Mouse (Mus musculus) thymus, postnatal 14 days (tissue): ENCODE results near the gene Gm15737.

Experiments
- DNase-seq: peaks from one replicate; pipeline ENCODE4 v3.0.0; 2021

Gene Gm15737

DNA sequence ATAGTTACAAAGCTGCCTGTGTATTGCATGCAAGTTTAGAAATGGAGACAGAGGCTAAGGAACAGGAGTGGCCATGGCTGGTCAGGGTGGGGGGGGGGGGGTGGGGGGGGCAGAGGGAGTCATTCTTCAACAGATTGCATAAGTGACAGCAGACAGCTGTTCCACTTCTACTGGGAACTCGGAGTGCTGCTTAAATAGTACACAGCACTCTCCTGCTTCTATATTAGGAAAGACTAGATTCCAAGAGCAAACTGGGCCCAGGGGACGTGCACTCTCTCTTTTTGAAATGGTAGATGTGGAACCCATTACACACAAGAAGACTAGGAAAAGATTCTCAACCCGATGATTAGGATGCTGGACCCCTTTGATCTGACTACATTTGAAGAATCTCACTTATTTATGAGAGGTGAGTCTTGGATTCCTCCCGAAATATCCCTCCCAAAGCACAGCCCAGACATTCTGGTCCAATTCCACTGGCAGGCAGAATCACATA, at the start of gene Gm15737:
Gene Gm15737 (plus strand): TSS at position 269 of the 493 bp plus-strand sequence.
- DNase-seq: no peak

DNA sequence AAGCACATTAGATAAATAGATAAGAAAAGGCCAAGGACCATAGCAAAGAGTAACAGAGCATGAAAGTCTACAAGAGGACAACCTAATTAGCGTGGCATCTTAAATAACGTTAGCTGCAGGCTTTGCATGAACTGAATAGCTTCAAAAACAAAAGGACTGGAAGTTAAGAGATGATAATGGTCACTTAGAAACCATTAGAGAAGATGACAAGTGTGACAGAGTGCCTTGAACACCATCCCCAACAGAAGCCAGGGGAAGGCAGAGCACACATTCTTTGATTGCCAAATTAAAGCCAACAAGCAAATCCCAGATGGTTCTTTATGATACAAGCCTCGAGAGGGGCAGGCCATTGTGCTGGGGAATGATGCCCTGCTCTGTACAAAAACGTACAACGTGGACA, 47.6 kb upstream of the Gm15737 start:
- no peak for DNase-seq

DNA sequence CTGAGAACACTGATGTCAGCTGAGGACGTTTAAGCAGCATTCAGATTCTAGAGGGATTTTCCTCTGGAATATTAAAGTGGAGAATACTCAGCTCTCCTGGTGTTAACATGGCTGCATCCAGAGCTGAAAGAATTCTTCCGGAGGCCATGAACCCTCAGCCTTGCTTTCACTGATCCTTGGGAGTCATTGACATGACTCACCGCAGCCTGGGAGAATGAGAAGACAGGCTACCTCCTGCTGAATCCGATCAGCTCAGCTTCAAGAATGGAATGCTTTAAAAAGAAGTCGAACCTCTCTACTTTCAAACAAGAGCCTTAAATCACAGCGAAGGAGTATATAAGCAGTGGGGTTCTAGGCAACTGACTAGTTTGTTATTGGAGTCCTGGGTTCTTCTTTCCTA, 47.2 kb upstream of the Gm15737 start:
- no peak for DNase-seq

DNA sequence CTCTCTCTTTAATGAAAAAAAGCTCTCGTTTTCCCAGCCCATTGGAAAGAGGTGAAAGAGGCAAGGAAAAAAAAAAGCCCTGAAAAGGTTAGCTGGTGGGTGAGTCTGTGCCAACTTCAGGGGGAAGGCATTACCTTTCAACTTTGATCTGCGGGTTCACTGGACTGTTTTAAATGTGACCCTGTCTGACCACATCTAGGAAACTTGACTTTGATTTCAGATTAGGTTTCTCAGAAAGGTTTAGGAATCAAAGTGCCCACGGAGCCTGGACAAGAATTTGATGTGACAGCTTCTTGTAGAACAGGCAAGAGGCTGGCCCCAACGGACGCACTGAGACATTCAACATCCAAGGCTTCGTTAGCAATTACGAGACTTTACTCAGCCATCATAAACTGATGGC, 45.2 kb upstream of the Gm15737 start:
- DNase-seq: no peak

DNA sequence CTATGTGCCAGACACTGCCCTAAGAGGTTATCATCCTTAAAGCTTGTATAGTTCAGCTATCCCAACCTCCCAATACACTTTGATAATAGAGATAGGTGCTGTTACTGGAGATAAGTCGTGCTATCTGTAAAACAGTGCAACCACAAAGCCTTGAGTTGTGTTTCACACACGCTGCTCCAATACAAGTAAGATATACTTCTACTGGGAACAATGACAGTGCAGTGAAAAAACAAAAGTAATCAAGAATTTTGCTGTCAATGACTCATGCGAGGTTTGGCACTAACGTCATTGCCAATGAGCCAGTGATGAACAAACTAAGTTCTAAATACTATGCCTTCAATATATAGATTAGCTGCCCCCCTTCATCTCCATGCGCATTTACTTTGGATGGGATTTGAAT, 42.6 kb upstream of the Gm15737 start:
- DNase-seq: no peak

DNA sequence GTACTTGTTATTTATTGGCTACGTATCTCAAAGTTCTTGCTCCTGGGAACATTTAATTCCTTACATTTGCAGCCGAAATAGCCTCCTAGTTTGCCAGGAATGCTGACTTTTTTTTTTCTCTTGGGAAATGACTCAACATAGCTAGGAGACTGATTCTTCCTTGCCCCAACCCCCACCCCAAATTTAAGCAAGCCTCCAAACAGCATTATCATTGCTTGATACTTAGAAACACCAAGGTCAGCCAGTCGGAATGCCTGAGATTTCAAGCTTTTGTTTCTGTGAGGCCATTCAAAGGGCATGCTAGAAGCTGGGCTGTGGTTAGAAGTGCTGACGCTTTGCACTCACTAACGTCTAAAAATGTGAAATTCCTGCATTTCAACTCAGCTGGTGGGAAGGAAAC, 41.8 kb upstream of the Gm15737 start:
- no peak for DNase-seq

DNA sequence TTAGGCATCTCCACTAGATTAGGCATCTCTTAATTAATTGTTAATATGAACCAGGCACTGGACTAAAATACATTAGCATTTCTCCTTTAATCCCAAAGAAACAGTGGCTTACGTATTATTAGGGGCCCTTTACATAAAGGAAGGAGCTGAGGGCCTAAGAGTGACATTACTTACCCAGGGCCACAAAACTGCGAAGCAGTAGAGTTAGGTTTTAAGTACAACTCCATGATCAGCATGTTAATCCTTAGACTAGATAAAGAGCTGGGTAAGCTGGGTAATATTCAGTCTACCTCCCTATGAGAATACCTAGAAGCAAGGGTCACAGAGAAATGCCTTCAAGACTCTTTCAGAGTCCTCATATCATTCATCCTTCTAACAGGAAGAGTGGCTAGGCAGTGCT, 40.0 kb upstream of the Gm15737 start:
- DNase-seq: no peak

DNA sequence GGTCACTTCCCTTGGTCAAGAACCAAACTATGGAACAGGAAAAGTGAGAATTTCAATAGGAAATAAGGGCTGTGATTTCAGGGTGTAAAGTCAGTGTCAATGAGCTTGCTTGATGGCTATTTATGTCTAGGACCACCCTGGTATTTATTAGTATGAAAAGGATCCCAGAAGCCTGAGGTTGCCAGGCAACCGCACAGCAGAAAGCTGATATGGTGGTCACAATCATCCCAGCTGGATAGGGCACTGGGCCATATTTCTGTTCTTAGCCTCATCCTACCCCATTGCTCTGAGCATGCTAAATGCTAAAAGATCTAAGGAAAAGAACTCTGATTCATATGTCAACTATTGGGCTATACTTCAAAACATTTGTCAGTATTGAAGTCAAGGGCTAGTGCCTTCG, 38.1 kb upstream of the Gm15737 start:
- no peak for DNase-seq

DNA sequence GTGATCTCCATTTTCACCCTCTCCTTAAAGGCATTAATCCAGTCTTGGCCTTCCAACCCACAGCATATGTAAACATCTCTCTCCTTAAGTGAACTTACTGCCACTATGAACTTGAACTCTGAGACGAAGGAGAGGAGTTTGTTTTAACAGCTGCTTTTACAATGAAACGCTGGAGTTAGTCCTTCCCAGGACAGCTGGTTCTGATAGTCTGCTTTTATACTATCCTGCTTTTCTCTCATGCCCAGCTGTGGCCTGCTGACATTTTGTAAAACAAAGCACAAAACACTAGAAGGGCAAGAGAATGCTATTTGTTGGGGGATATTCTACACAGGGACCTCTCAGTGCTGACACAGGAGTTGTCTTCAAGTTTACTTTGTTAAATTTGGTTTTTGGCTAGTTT, 27.2 kb upstream of the Gm15737 start:
- no peak for DNase-seq

DNA sequence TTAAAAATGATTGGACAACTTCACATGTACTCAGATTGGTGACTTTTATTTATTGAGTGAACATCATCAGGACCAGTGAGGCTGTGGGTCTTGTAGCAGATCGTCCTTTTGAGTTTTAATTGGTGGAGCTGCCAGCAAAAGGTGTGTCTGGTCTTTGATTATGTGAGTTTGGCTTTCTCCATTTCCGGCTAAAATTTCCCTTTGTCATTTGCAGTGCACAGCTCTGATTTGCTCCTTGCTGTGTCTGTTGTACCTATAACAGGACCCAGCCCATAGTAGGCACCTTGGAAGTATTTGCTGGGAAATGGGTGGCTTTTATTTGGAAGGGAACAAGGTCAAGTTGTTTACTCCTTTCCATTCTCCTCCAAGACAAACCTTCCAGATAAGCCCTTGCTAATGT, 25.7 kb upstream of the Gm15737 start:
- DNase-seq: no peak

DNA sequence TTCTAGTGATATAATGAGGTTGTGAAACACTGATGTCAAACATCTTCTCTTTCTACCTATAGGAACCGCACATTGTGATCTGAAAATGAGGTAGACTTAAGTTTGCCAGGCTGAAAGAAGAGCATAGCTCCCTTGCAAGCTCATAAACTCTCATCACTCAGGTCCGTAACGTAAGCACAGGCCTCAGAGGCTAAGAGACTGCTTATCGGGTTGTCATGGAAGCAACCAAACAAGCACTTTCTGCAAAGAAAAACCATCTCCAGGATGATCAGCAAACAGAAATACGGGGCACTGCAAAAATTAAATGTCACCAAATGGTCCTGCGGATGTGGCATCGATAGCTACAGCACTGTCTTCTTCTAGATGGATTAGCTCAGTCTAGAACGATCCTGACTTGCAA, 23.3 kb upstream of the Gm15737 start:
- DNase-seq: no peak

DNA sequence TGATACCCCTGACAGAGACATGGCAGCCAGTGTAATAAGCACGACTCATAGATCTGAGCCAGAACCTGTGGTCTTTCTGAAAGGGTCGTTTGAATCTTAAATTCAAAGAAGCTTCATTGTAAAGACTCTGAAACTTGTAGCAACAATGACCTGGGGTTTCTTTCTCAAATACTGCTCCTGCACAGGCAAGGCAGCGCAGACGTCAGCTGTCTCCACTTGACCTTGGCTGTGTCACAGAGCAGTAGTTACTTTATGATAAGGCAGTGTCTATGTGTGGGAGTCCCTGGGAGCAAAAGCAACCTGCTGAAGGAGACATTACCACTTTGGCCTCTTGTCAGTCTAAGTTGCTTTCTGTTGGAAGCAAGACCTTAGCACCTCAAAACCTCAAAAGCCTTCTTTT, 22.5 kb upstream of the Gm15737 start:
- no peak for DNase-seq

DNA sequence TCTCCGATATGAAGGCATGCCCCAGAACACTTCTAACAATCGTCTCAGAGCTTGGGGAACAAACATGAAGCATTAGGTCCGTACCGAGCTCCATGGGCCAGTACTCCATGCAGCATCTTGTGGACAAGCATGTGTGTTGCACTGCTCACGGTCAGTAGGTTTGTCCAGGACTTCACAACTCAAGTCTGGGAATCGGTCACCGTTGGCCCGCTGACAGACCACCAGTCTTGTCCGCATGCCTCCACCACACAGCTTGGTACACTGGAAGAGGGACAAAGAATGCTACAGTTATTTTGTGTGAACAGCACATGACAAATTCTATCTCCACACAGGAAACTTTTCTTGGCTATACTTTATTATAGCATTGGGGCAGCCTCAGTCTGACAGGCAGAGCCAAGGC, 19.9 kb upstream of the Gm15737 start:
- DNase-seq: no peak

DNA sequence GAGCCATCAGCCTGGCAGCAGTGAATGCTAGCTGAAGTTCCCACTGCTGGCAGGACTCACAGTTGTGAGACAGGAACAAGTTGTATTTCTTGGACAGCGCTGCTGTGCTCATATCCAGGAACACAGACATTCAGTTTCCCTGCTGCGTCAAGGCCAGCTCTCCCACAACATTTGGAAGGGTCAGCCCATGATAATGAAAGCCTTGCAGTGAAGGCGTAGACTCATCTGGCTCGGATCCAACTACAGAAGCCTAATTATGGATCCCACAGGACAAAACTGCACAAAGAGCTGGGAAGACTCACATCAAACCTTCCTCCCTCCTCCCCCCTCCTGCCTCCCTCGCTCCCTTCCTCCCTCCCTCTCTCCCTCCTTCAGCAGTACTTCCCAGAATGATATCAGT, 18.9 kb upstream of the Gm15737 start:
- no peak for DNase-seq

DNA sequence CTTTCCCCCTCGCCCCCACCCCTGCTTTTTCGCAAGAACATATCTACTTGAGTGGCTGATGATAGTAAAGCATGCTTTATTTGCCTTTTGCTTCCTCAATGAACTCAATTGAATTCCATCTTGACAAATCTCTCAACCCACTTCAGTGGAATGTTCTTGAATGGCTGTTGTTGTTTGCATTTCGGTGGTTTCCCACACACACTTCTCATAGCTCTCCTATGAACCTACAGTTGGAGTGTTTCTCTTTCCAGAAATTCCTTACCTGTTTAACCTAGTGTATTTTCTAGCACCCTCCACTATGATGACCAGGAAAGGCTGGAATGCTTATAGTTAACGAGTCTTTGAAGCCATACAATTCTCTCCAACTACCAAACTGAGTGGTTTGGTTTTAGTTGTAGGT, 14.3 kb upstream of the Gm15737 start:
- DNase-seq: no peak

DNA sequence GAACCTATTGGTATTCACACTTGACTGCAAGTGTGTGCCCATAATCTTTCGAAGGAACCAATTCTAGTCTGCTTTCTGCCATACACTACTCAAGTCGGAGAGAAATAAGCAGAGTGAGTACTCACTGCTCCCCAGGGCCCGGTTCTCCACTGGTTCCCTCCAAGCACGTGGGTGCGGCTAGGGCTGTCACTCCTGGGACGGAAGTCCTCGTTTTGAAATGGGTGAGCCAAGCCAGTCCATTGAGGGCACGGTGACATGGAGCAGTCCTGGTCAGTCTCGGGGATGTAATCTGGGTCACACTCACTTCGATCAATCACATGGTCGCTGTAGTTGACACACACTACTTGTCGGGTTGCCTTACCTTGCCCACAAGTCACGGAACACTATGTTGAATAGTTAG, 11.4 kb upstream of the Gm15737 start:
- no peak for DNase-seq

DNA sequence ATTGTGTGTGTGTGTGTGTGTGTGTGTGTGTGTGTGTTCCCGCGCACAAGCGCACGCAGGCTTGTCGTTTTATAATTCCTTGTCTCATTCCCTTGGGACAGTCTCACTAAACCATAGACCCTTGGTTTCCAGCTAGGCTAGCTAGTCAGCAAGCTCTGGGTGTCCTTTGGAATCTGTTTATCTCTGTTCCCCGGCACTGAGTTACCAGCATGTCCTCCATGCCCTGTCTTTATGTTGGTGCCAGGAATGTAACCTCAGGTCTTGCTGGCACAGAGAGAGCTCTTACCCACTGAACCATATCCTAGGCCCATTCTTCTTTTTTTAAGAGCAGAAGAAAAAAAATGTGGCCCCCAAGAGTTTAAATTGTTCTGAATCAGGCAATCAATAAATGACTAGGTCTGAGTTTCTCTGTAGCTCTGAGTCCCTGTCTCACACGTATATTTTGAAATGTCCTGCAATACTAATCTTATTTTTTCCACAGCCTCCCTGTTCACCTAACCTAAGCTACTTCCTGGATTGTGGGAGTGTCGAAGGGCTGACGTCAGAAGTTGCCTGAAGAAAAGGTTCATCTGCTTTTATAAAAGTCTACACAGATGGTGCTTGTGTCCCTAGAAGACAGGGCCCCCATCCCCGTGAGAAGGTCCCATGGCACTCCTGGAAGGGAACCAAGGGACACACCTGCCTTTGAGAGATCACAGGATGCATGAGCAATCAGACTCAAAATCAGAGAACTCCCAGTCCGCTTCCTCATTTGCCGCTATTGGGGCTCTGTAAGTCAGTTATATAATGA, 10.2 kb upstream of the Gm15737 start:
- DNase-seq: no peak

DNA sequence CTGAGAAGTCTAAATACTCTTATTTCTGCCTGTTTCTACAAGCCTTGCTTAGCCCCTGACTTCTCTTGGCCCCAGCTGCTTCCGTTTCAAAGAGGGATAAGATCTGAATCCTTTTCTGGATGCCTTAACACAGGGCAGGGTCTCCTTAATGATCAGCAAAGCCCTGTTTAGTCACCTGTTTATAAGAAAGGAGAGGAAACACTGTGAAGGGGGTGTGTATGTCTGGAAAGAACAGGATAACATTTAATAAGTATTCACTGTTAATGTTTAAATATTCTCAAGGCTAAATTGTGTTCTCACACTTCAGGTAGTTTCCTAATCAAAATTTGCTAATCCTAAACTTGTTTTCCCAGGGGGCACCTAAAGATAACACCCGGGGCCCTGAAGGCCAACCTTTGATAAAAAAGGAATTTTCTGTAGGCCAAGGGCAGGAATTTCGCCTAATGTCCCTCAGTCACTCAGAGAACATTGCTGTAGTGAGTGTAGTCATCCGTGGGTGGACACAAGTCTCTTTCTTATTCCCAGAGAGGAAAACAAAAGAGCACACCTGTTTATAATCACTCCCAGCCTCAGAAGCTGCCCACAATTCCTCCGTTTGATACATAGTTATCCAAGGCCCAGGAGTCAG, 8.8 kb upstream of the Gm15737 start:
- no peak for DNase-seq

DNA sequence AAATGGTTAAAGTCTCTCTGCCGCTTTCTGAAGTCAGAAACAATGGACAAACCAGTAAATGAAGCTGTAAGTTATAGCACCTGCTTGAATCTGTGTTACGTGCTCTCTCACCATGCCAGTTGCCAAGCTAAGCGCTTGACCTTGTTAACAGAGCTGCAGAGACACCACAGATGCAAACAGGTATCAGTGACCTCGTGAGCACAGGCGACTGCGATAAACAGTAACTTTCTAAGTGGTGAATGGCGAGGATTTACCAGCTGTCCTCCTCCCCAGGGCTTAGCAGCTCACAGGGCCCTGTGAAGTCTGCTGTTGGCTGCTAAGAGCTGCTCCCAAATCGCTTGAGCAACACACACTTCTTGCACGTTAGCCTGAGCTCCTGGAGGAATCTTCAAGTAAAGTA, 6.6 kb upstream of the Gm15737 start:
- no peak for DNase-seq

DNA sequence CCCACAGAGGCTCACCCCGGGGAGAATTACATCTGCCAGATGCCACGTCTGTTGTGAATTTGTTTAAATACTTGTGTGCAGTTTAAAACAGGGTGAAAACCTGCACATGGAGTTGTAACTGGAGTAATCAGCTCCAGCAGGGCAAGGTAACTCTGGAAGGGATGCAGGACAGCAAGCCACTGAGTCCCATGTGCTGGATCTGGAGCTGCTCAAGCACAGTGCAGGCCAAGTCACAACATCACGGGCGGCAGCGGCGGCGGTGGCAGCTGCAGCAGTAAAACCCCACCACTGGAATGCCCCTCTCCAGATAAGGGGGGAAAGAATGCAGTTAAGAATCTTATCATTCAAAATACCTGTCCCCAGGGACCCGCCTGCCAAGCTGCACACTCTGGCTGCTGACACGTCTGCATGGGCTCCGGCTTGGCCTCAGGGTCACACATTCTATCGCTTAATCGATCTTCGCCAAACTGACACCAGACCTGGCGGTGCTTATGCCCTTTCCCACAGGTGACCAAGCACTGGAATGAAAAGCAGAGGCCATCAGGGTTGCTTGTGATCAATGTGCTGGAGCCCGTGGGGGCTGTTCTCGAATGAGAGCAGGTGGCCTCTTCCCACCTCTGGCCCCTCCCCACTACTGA, 544 bp downstream of the Gm15737 start:
- DNase-seq: no peak

DNA sequence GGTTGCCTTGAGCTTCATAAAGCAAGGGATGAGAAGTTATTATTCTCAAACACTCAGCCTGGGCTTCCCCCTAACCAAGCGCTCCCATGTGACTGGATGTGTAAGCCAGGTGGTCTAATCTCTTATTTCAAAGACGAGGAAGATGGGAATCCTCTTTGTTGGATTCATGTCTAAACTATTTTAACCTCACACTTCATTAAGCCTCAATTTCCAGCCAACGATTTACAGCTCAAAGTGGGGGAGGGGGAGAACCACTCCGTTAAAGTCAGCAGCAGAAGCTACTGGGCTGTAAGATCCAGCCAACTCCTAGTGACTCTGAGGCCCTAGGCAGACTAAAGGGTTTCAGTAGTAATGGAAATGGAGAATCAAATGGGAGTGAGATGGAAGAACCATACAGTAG, 2.7 kb downstream of the Gm15737 start:
- no peak for DNase-seq

DNA sequence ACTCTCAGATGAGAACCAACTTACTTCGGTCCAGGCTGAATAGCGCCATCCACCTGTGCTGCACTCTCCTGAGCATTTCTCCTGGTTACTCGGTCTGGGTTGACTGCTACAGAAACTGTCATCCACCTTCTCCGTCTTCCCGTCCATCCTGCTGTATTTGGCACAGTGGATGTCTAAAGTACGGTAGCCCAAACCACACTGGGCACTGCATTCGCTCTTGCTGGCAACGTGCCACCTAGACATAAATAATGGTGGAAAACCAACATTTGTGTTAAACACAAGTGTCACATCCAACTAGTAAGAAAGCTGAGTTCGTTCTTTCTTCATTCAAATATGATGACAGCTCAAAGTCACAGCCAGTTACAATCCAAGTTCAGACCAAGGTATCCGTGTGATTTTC, 3.6 kb downstream of the Gm15737 start:
- no peak for DNase-seq

DNA sequence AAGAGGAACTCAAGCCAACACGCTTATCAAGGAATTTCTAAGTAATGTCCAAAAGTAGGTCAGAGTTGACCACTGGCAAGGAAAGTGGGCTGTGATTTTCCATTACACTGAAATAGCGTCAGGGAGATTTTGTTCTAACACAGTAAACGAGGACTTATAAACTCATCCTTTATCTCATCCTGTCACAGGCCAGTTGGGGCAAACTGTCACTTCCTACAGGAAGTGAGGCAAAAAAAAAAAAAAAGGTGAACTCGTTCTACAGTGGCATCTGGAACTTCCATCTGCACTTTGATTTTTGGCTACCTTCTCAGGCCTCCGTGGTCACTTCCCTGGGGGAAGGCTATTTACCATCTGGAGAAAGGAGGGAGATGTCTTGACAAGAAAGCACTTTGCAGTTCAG, 5.7 kb downstream of the Gm15737 start:
- no peak for DNase-seq

DNA sequence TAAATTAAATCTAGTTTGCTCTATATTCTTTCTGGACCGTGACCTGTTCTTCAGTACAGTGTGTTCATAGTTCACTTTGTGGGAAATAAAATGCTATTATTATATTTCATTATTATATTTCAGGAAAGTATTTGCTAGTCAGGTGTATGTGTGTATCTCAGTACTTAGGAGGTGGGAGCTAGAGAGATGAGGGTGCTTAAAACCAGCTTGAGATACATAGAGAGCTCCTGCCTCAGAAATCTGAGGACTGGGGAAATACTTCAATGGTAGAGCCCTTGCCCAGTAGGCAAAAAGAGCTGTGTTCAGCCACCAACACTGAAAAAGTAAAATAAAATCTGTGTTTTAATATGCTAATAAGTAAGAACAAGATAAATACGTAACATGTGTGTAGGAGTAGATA, 6.2 kb downstream of the Gm15737 start:
- DNase-seq: no peak
